ENCODE assay signal across 25 mouse cellular contexts in genomic region chr3:22167856-22168255, GRCm38 (mm10).
DNase-seq lines count a peak whose midpoint lies in the region; ATAC-seq and TF ChIP-seq lines count a peak whose summit lies in the region.
"Had no signal": no experiment of that assay in that cellular context is flagged by ENCODE, and none has a peak within 500 bp of the region (broad histone marks: within the 10 kb centered on the region; RNA-seq: fewer than 3 reads in every experiment).

No protein-coding gene starts in this region.

- H3K9ac ChIP-seq in liver, adult 2 months (ENCODE audit: low read depth, low read length) = no peak overlapping the region
- no peak overlapping the region for H3K9ac ChIP-seq in liver, embryonic 11.5 days (ENCODE audit: low read depth, low read length)
- no peak overlapping the region for H3K9ac ChIP-seq in midbrain, embryonic 15.5 days
- H3K9ac ChIP-seq: embryonic facial prominence, embryonic 12.5 days; forebrain, embryonic 13.5 days; forebrain, embryonic 15.5 days; forebrain, postnatal 0 days had no signal

- no peak for TF ChIP-seq CTCF in liver, adult 2 months (IDR thresholded peaks at IDR 0.05; ENCODE audit: low read depth, low read length)

- DNase-seq in liver, adult 2 months (ENCODE audit: extremely low read depth, low read depth, low spot score) = peak; percentile 81
- DNase-seq in liver, embryonic 11.5 days (ENCODE audit: low spot score) = no peak
- peak; percentile 22 for DNase-seq in NIH3T3 (ENCODE audit: low read depth)
- DNase-seq in fibroblast of lung, adult 2 months (ENCODE audit: low read depth) = peak; percentile 18
- DNase-seq in gastrocnemius, postnatal 4 days (ENCODE audit: low spot score in 2 of 2) = no peak
- DNase-seq in kidney, postnatal 4 days = no peak
- DNase-seq: adrenal gland, adult 8-10 months; adrenal gland, postnatal 14 days; adrenal gland, postnatal 36 days; B cell, adult 2 months; cerebellum, adult 11-12 months; cerebellum, adult 2 months; cerebellum, adult 9-10 months; cerebellum, postnatal 10 days; cerebellum, postnatal 25 days; forebrain, postnatal 0 days had no signal

- peaks cover 16% of the 10 kb centered on the region for H3K79me2 ChIP-seq in liver, adult 2 months (ENCODE audit: control insufficient read depth, insufficient read depth, low read length)

- H3K36me3 ChIP-seq in liver, adult 2 months (ENCODE audit: control insufficient read depth, insufficient read depth, low read length) = no peaks in the 10 kb centered on the region
- H3K36me3 ChIP-seq in liver, embryonic 11.5 days (ENCODE audit: control insufficient read depth, insufficient read depth, low read length) = no peaks in the 10 kb centered on the region
- no peaks in the 10 kb centered on the region for H3K36me3 ChIP-seq in midbrain, embryonic 15.5 days (replicated peaks)
- H3K36me3 ChIP-seq: embryonic facial prominence, embryonic 12.5 days; forebrain, embryonic 15.5 days had no signal

- H3K4me1 ChIP-seq in liver, adult 2 months (ENCODE audit: control insufficient read depth, insufficient read depth, low read length) = peaks cover 5% of the 10 kb centered on the region
- H3K4me1 ChIP-seq in liver, embryonic 11.5 days (replicated peaks; ENCODE audit: control insufficient read depth, insufficient read depth, low read length) = no peaks in the 10 kb centered on the region
- H3K4me1 ChIP-seq in midbrain, embryonic 15.5 days = no peaks in the 10 kb centered on the region
- H3K4me1 ChIP-seq: forebrain, embryonic 15.5 days had no signal

- no peak overlapping the region for H3K4me2 ChIP-seq in liver, embryonic 11.5 days
- no peak overlapping the region for H3K4me2 ChIP-seq in midbrain, embryonic 15.5 days
- H3K4me2 ChIP-seq: embryonic facial prominence, embryonic 12.5 days; forebrain, embryonic 13.5 days; forebrain, embryonic 15.5 days had no signal

- TF ChIP-seq POLR2A in liver, adult 2 months (IDR thresholded peaks at IDR 0.05; ENCODE audit: extremely low read depth, insufficient read depth, low read length) = no peak

- H3K27ac ChIP-seq in liver, adult 2 months (replicated peaks; ENCODE audit: insufficient read depth, low read depth, low read length) = no peak overlapping the region
- no peak overlapping the region for H3K27ac ChIP-seq in liver, embryonic 11.5 days (ENCODE audit: low read depth, low read length)
- H3K27ac ChIP-seq in midbrain, embryonic 15.5 days = no peak overlapping the region
- H3K27ac ChIP-seq: embryonic facial prominence, embryonic 10.5 days; embryonic facial prominence, embryonic 12.5 days; forebrain, embryonic 10.5 days; forebrain, embryonic 13.5 days; forebrain, embryonic 15.5 days had no signal

- H3K4me3 ChIP-seq in liver, adult 2 months (ENCODE audit: insufficient read depth, low read depth, low read length) = no peak overlapping the region
- H3K4me3 ChIP-seq in liver, embryonic 11.5 days (ENCODE audit: low read depth, low read length) = no peak overlapping the region
- H3K4me3 ChIP-seq in midbrain, embryonic 15.5 days = no peak overlapping the region
- H3K4me3 ChIP-seq: embryonic facial prominence, embryonic 10.5 days; embryonic facial prominence, embryonic 12.5 days; forebrain, embryonic 10.5 days; forebrain, embryonic 13.5 days; forebrain, embryonic 15.5 days had no signal

- 26% methylated on average over 2 of the region's 2 CpGs for WGBS in liver, adult 2 months
- 96% methylated on average over 2 of the region's 2 CpGs for whole genome bisulfite sequencing in liver, embryonic 11.5 days
- WGBS in midbrain, embryonic 15.5 days = 97% methylated on average over 2 of the region's 2 CpGs

- no peak for ATAC-seq in liver, embryonic 11.5 days (replicated peaks; ENCODE audit: low FRiP score)
- ATAC-seq in midbrain, embryonic 15.5 days (replicated peaks) = no peak
- ATAC-seq: CD4-positive, CD25-positive, alpha-beta regulatory T cell, adult 4 months; forebrain, embryonic 13.5 days; forebrain, embryonic 15.5 days; forebrain, postnatal 0 days had no signal

- no peaks in the 10 kb centered on the region for H3K9me3 ChIP-seq in liver, embryonic 11.5 days (ENCODE audit: control insufficient read depth, low read length)
- no peaks in the 10 kb centered on the region for H3K9me3 ChIP-seq in midbrain, embryonic 15.5 days
- H3K9me3 ChIP-seq: embryonic facial prominence, embryonic 10.5 days; embryonic facial prominence, embryonic 12.5 days; forebrain, embryonic 10.5 days; forebrain, embryonic 13.5 days; forebrain, embryonic 15.5 days; G1E had no signal

- no peaks in the 10 kb centered on the region for H3K27me3 ChIP-seq in liver, adult 2 months (ENCODE audit: control insufficient read depth, insufficient read depth, low read length)
- H3K27me3 ChIP-seq in liver, embryonic 11.5 days (replicated peaks; ENCODE audit: control insufficient read depth, insufficient read depth, low read length) = no peaks in the 10 kb centered on the region
- no peaks in the 10 kb centered on the region for H3K27me3 ChIP-seq in midbrain, embryonic 15.5 days (replicated peaks)
- H3K27me3 ChIP-seq: CH12.LX; embryonic facial prominence, embryonic 12.5 days; forebrain, embryonic 13.5 days; forebrain, embryonic 15.5 days had no signal

Comparison
In these comparisons a context has a peak if more than half of its experiments do, and no peak if none do; other contexts are left out.
1. DNase-seq: peak in liver, adult 2 months (single experiment), NIH3T3 (single experiment) and fibroblast of lung, adult 2 months (single experiment); none in liver, embryonic 11.5 days (single experiment), gastrocnemius, postnatal 4 days (0 of 2) and kidney, postnatal 4 days (0 of 2).